Mouse (Mus musculus) lung, embryonic 15.5 days (tissue): ENCODE data around the gene Pck2. TPM values are rescaled to one million over a fixed set of nuclear protein-coding genes. Genes with fewer than 3 reads are reported as not detected.

Source experiments
- ATAC-seq: fragments of 200-750 bp; cut with Nextera tagmentation; 2 replicates; pipeline ENCODE4 v1.8.0; 2017; ENCODE audit warnings: moderate number of reproducible peaks, borderline replicate concordance; ENCODE audit not compliant: low FRiP score, low TSS enrichment; ENCODE audit errors: extremely low read depth
- H3K27ac ChIP-seq: fragments of 300-500 bp; sonication (generic); 2 replicates; pipeline ENCODE4 v1.5.1; 2015; ENCODE audit warnings: moderate library complexity, mild to moderate bottlenecking, inconsistent platforms
- H3K27me3 ChIP-seq: fragments of 300-500 bp; sonication (generic); 2 replicates; pipeline ENCODE4 v1.6.1; 2015; ENCODE audit warnings: inconsistent platforms
- H3K36me3 ChIP-seq: fragments of 300-500 bp; sonication (generic); 2 replicates; pipeline ENCODE4 v1.6.1; 2015; ENCODE audit warnings: inconsistent platforms
- H3K4me1 ChIP-seq: fragments of 300-500 bp; sonication (generic); 2 replicates; pipeline ENCODE4 v1.6.1; 2015; ENCODE audit warnings: inconsistent platforms
- H3K4me2 ChIP-seq: fragments of 300-500 bp; sonication (generic); 2 replicates; pipeline ENCODE4 v1.6.1; 2015; ENCODE audit warnings: inconsistent platforms, mild to moderate bottlenecking, moderate library complexity
- H3K4me3 ChIP-seq: fragments of 300-500 bp; sonication (generic); 2 replicates; pipeline ENCODE4 v1.5.1; 2015; ENCODE audit warnings: mild to moderate bottlenecking, inconsistent platforms
- H3K9ac ChIP-seq: fragments of 300-500 bp; sonication (generic); 2 replicates; pipeline ENCODE4 v1.6.1; 2015; ENCODE audit warnings: inconsistent platforms
- H3K9me3 ChIP-seq: fragments of 300-500 bp; sonication (generic); 2 replicates; pipeline ENCODE4 v1.6.1; 2016; ENCODE audit warnings: inconsistent platforms
- WGBS: fragments of 180-500 bp; shearing (Covaris S2); methylation state at CpG from one replicate; pipeline ENCODE4 v1.1.7; 2015; 5-methylcytosine and 5-hydroxymethylcytosine counted together
- polyA plus RNA-seq: library from polyadenylated mRNA; unstranded; fragments of >200 nt; fragmentation: Nextera tagmentation; extraction: Ambion mirVana; gene quantifications from 2 replicates; pipeline ENCODE4 v1.2.1, GENCODE M21; 2015

Pck2 gene
- polyA plus RNA-seq, 1 experiment from 2014 or later = 66.0 TPM

DNA sequence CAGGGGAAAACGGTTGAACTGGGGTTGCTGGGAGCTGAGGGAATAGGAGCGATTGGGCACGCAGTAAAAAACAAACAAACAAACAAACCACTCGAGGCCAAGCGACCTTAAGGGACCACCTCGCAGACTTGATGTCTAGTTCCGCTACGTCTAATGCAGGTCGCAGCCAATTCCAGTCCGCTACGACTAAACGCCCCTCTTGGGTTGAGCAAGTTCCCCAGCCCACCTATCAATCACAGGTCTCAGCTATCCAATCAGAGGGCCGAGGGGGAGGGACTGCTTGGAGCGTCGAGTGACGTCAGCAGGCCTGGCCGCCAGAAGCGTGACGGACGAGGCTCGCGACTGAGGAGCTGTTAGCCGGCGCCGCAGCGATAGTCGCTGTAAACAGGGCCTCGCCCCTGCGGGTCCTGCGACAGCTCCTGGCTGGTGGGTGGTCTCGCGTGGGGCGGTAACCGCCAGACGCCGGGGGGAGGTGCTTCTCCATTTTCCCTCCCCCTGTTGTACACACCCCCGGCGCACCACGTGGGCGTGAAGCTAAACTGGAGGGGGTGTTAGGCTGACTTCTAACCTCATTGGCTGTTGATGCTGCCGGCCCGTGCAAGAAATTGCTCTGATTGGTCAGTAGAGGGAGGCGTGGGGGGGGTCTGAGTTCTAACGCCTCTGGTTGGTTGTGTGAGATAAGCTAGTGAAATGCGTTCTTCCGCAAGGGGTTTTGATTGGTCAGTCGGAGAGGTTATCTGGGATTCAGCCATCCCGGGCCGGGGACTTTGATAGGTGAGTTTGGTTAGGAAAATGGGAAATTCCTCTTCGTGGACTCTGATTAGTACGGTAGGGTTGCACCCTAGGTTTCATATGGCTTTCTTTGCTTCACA is 20.4 kb downstream of the Pck2 start, which contains the start of gene A730061H03Rik:
TSS of gene A730061H03Rik (minus strand) at position 205 of the 872 bp plus-strand sequence.
- Histone ChIP-seq H3K27me3 (no peaks in the 10 kb centered on the region), H3K4me3 (peak within 1 kb of the TSS; percentile 79), H3K36me3 (peaks cover 18% of the 10 kb centered on the region), H3K4me2 (peak within 1 kb of the TSS; percentile 70), H3K9ac (peak within 1 kb of the TSS; percentile 78), H3K27ac (peak within 1 kb of the TSS; percentile 99), H3K9me3 (no peaks in the 10 kb centered on the region), H3K4me1 (peaks cover 25% of the 10 kb centered on the region)
- ATAC-seq = peak; percentile 95
- under 1% methylated on average over 51 of the region's 51 CpGs for WGBS

DNA sequence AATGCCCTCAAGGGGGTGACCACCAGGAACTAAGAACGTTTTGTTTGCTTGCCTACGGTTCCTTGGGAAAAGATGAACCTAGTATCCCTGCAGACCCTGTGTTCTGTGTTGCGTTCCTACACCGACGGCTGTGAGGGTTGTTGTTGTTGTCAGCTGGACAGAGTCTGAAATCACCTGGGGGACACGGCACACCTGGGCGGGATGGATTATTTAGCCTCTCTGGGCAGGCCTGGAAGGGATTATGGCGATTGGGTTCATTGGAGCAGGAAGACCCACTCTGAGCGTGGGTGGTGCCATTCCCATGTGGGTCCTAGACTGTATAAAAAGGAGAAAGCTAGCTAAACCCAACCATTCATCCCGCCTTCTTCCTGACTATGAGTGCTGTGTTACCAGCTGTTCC is 21.8 kb downstream of the Pck2 start:
- 76% methylated on average over 10 of the region's 10 CpGs for WGBS
- Histone ChIP-seq H3K4me2 (peak overlapping the region; percentile 70), H3K4me1 (peaks cover 25% of the 10 kb centered on the region), H3K9me3 (no peaks in the 10 kb centered on the region), H3K4me3 (no peak overlapping the region), H3K27me3 (no peaks in the 10 kb centered on the region), H3K27ac (no peak overlapping the region), H3K9ac (no peak overlapping the region), H3K36me3 (peaks cover 31% of the 10 kb centered on the region)
- no peak for ATAC-seq

DNA sequence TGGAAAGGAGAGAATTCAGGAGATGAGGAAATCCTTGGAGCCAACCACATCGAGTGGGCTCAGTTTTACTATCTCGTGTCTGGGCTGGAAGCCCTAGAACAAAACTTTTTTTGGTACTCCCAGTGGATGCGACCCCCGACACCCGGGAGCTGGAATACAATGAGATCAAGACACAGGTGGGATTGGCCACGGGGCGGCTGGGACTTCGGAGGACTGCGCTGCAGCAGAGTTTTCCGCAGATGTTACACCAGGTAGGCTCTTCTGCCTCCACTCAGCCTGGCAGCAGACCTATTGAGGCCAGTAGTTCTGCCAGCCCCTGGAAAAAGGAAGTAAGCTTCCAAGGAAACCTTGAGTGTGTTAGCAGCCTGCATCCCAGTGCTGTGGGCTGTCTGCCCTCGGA is 23.2 kb downstream of the Pck2 start:
- ATAC-seq = no peak
- H3K4me2 ChIP-seq = no peak overlapping the region
- 87% methylated on average over 11 of the region's 11 CpGs for WGBS
- H3K4me1 ChIP-seq = peaks cover 17% of the 10 kb centered on the region
- no peaks in the 10 kb centered on the region for H3K27me3 ChIP-seq
- no peaks in the 10 kb centered on the region for H3K9me3 ChIP-seq
- H3K36me3 ChIP-seq = peaks cover 44% of the 10 kb centered on the region
- no peak overlapping the region for H3K27ac ChIP-seq
- no peak overlapping the region for H3K4me3 ChIP-seq
- H3K9ac ChIP-seq = no peak overlapping the region

DNA sequence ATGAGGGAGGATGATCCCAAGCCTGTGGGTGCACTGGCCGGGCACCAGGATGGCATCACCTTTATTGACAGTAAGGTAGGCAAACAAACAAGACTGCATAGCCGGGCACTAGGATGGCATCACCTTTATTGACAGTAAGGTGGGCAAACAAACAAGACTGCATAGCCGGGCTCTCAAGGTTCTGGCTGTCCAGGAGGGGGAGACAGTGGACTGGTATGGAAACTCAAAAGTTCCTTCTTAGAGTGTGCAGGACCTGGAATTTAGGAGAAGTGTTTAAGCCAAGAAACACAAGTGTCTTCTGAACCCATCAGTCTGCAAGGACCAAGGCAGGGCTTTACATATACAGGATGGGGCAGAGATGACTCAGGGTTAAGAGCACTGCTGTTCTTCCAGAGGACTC is 25.7 kb downstream of the Pck2 start:
- 68% methylated on average over 3 of the region's 3 CpGs for WGBS
- Histone ChIP-seq H3K27ac (no peak overlapping the region), H3K4me1 (peaks cover 14% of the 10 kb centered on the region), H3K4me3 (no peak overlapping the region), H3K36me3 (peaks cover 60% of the 10 kb centered on the region), H3K9ac (no peak overlapping the region), H3K9me3 (no peaks in the 10 kb centered on the region), H3K4me2 (no peak overlapping the region), H3K27me3 (no peaks in the 10 kb centered on the region)
- no peak for ATAC-seq

DNA sequence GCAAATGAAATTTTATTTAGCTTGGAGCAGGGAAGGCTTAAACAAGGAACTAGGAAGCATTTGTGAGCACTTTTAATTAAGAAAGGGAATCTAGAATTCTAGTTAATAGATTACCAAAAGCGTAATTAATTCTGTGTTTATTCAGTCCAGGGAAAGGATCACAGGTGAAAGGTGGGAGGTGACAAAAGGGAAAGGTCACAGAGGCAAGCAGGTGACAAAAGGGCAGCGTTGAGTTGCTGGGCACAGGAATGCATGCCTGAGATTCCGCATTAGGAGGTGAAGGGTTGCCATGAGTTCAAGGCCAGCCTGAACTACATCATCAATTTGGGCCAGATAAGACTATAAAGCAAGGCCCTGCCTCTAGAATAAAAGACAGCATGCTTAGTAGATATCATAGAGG is 27.4 kb downstream of the Pck2 start:
- 84% methylated on average over 3 of the region's 3 CpGs for WGBS
- Histone ChIP-seq H3K4me3 (no peak overlapping the region), H3K9me3 (no peaks in the 10 kb centered on the region), H3K27ac (no peak overlapping the region), H3K9ac (no peak overlapping the region), H3K4me2 (no peak overlapping the region), H3K36me3 (peaks cover 60% of the 10 kb centered on the region), H3K4me1 (no peaks in the 10 kb centered on the region), H3K27me3 (no peaks in the 10 kb centered on the region)
- no peak for ATAC-seq

DNA sequence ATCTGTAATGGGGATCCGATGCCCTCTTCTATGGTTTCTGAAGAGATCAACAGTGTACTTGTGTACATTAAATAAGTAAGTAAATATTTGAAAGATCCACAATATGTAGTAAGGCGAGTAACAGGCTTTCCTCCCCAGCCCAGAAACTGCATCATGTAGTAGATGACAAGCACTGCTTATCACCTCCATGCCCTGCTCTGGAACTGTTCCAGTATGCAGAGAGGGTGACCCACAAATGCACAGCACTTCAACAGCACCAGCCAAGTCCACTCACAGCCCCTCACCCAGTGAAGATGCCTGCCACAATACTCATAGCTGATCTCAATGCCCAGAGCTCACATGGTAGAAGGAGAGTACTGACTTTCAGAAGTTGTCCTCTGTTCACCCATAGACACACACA is 30.5 kb downstream of the Pck2 start:
- Histone ChIP-seq H3K9me3 (no peaks in the 10 kb centered on the region), H3K4me1 (peaks cover 3% of the 10 kb centered on the region; the same call in 1 of the 2 replicates), H3K27ac (no peak overlapping the region), H3K4me2 (no peak overlapping the region), H3K27me3 (no peaks in the 10 kb centered on the region), H3K9ac (no peak overlapping the region), H3K36me3 (peaks cover 41% of the 10 kb centered on the region), H3K4me3 (no peak overlapping the region)
- no peak for ATAC-seq
- 78% methylated on average over 2 of the region's 2 CpGs for WGBS

DNA sequence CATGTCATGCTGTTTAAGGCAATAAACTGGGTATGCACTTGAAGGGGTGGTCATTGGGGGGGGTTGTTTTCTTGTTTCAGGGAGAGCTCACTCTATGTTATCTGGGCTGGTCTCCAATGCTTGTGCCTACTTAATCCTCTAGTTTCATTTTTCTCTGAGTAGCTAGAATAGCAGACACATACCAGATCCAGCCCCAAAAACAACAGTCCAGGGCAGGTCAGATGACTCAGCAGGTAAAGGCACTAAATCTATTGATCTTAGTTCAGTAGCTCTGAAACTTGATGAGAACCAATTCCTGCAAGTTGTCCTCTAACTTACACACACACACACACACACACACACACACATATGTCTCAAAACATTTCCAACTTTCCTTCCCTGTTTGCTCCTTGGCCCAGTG is 31.7 kb downstream of the Pck2 start:
- no peak overlapping the region for H3K4me2 ChIP-seq
- H3K36me3 ChIP-seq = peaks cover 30% of the 10 kb centered on the region
- H3K27ac ChIP-seq = no peak overlapping the region
- H3K4me3 ChIP-seq = no peak overlapping the region
- no peak overlapping the region for H3K9ac ChIP-seq
- peaks cover 14% of the 10 kb centered on the region for H3K4me1 ChIP-seq
- no peaks in the 10 kb centered on the region for H3K27me3 ChIP-seq
- no peak for ATAC-seq
- H3K9me3 ChIP-seq = no peaks in the 10 kb centered on the region

DNA sequence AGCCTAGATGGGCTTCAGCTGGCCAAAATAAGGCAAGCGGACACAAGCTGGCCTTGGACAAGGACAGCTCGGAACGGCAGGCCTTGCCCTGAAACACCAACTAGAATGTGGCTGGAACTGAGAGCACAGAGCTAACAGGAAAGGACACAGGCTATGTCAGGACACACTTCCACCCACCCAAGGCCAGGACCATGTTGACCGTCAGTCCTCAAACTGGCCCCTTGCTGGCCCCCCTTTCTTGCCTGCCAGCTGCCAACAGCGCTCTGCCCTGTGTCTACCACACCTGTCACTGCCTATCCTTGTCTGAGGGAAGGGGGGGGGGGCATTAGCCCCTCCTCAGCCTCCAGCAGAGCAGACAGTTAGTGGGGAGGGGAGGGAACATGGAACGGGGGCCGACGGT is 35.2 kb downstream of the Pck2 start, which contains the start of gene Fitm1:
TSS of gene Fitm1 (plus strand) at position 316 of the 400 bp plus-strand sequence.
- no peak within 1 kb of the TSS; the same call in 1 of the 2 replicates for H3K4me2 ChIP-seq
- no peak for ATAC-seq

DNA sequence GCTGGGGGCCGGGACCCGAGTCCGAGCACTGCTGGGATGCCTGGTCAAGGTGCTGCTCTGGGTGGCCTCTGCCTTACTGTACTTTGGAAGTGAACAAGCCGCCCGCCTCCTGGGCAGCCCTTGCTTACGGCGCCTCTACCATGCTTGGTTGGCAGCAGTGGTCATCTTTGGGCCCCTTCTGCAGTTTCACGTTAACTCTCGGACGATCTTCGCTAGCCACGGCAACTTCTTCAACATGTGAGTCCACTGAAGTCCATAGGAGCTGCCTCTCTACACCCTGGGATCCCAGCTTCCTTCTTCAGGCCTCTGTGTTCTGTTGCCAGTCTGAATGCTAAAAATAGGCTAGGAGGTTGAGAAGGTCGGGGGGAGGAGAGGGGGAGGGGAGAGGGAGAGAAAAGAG is 35.6 kb downstream of the Pck2 start:
- H3K9ac ChIP-seq = no peak overlapping the region

More for the DNA sequence above, 35.2 kb downstream of the Pck2 start, which contains the start of gene Fitm1:
- Histone ChIP-seq H3K27me3 (no peaks in the 10 kb centered on the region), H3K9ac (no peak within 1 kb of the TSS), H3K9me3 (no peaks in the 10 kb centered on the region), H3K36me3 (no peaks in the 10 kb centered on the region), H3K4me3 (no peak within 1 kb of the TSS), H3K27ac (peak within 1 kb of the TSS; percentile 11; the same call in 1 of the 2 replicates), H3K4me1 (peaks cover 30% of the 10 kb centered on the region)
- 65% methylated on average over 8 of the region's 8 CpGs for WGBS

DNA sequence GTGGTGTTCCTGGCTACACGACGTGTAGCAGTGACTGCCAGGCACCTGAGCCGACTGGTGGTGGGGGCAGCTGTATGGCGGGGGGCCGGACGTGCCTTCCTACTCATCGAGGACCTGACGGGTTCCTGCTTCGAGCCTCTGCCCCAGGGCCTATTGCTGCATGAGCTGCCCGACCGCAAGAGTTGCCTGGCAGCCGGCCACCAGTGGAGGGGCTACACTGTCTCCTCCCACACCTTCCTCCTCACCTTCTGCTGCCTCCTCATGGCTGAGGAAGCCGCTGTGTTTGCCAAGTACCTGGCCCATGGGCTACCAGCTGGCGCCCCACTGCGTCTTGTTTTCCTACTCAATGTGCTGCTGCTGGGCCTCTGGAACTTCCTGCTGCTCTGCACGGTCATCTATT is 36.3 kb downstream of the Pck2 start:
- Histone ChIP-seq H3K9ac (no peak overlapping the region), H3K9me3 (no peaks in the 10 kb centered on the region), H3K4me2 (no peak overlapping the region), H3K4me1 (peaks cover 30% of the 10 kb centered on the region), H3K36me3 (peaks cover 7% of the 10 kb centered on the region), H3K4me3 (no peak overlapping the region), H3K27me3 (no peaks in the 10 kb centered on the region), H3K27ac (peak overlapping the region; percentile 11; the same call in 1 of the 2 replicates)
- 70% methylated on average over 13 of the region's 16 CpGs for WGBS
- ATAC-seq = no peak

More for the DNA sequence above, 35.6 kb downstream of the Pck2 start:
- 60% methylated on average over 13 of the region's 13 CpGs for WGBS
- Histone ChIP-seq H3K36me3 (peaks cover 3% of the 10 kb centered on the region; the same call in 1 of the 2 replicates), H3K4me2 (no peak overlapping the region; the same call in 1 of the 2 replicates), H3K27ac (no peak overlapping the region), H3K27me3 (no peaks in the 10 kb centered on the region), H3K4me3 (no peak overlapping the region), H3K4me1 (peaks cover 30% of the 10 kb centered on the region), H3K9me3 (no peaks in the 10 kb centered on the region)
- ATAC-seq = no peak

DNA sequence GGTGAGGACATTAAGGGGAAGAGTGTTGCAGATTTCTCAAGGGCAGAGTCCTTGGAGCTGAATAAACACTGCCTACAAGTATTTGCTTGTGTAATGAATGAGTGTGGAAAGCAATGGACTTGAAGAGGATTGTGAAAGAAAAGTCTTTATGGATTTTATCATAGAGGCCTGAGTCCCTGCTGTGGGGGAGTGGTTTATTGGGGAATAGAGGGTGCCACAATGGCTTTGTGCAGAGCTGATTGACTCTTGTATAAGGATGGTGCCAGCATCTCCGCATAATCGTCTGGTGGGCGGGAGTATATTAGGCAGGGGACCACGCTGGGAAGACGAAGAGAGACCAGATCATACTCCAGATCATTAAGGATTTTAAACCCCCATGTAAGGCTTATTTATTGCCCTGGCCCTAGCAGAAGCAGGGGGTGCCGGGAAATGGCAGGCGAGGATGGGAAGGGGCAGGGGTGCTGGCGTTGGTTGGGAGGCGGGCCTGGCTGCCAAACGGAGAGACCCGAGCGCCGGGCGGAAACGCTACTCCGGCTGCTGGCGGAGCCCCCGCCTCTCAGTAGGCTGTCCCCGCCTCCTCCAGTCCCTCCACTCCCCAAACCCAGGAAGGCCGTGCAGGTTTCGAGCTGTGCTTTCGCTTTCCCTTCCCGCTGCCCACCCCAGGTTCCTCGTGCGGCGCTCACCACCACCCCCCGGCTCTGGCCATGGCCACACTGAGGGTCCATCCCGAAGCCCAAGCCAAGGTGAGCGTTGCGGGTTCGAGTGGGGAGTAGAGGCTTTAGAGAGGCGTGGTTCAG is 38.0 kb downstream of the Pck2 start, which contains the start of gene Psme1:
TSS of gene Psme1 (plus strand) at position 253 of the 797 bp plus-strand sequence.
- H3K27me3 ChIP-seq = no peaks in the 10 kb centered on the region
- no peaks in the 10 kb centered on the region for H3K9me3 ChIP-seq
- peak within 1 kb of the TSS; percentile 90 for H3K27ac ChIP-seq
- peaks cover 16% of the 10 kb centered on the region for H3K36me3 ChIP-seq
- peaks cover 30% of the 10 kb centered on the region for H3K4me1 ChIP-seq
- peak within 1 kb of the TSS; percentile 74 for H3K9ac ChIP-seq
- under 1% methylated on average over 32 of the region's 32 CpGs for WGBS
- ATAC-seq = peak; percentile 93
- H3K4me3 ChIP-seq = peak within 1 kb of the TSS; percentile 79
- peak within 1 kb of the TSS; percentile 85 for H3K4me2 ChIP-seq
